Mouse (Mus musculus) cerebellum, adult 2 months (tissue): ENCODE data around the gene Adra2c. TPM values are rescaled to one million over a fixed set of nuclear protein-coding genes. Genes with fewer than 3 reads are reported as not detected.

ENCODE experiments used
- DNase-seq, 2 experiments: peaks; one replicate each; pipeline ENCODE4 v3.0.0; 2021
- H3K27ac ChIP-seq: fragments of 200-500 bp; 2 replicates; pipeline ENCODE4 v1.5.1; 2012; ENCODE audit warnings: low read length, control low read depth, inconsistent platforms; ENCODE audit not compliant: insufficient read depth
- H3K27me3 ChIP-seq: fragments of 200-500 bp; 2 replicates; pipeline ENCODE4 v1.6.1; 2012; ENCODE audit warnings: inconsistent platforms, mild to moderate bottlenecking, low read length, moderate library complexity; ENCODE audit not compliant: control insufficient read depth, insufficient read depth
- H3K4me1 ChIP-seq: fragments of 200-500 bp; 2 replicates; pipeline ENCODE4 v1.6.1; 2011; ENCODE audit warnings: low read length; ENCODE audit not compliant: control insufficient read depth, insufficient read depth
- H3K4me3 ChIP-seq: fragments of 200-500 bp; replicated peaks from 2 replicates; pipeline ENCODE3; 2011; ENCODE audit warnings: mild to moderate bottlenecking, low read depth, low read length, control low read depth; ENCODE audit not compliant: insufficient read depth
- CTCF ChIP-seq: fragments of 200-500 bp; IDR thresholded peaks from 2 replicates; pipeline ENCODE4 v1.5.1; 2011; ENCODE audit warnings: low read depth, mild to moderate bottlenecking, control low read depth, low read length, moderate library complexity, borderline replicate concordance; ENCODE audit not compliant: insufficient read depth
- POLR2A ChIP-seq: fragments of 200-500 bp; IDR thresholded peaks from 2 replicates; pipeline ENCODE4 v1.6.1; 2011; ENCODE audit warnings: low read length, control low read depth, borderline replicate concordance; ENCODE audit not compliant: insufficient read depth
- WGBS: fragments of 180-500 bp; shearing (Covaris S2); methylation state at CpG from one replicate; pipeline ENCODE4 v1.1.7; 2018; 5-methylcytosine and 5-hydroxymethylcytosine counted together
- polyA plus RNA-seq: library from polyadenylated mRNA; depleted of rRNA; stranded (reverse); fragments of >200 nt; gene quantifications from 2 replicates; pipeline ENCODE4 v1.2.3, GENCODE M21; 2012; rRNA removed

Gene Adra2c
- polyA plus RNA-seq: 8.4 and 9.1 TPM in 2 replicates

GRCm38 (mm10) chr5:35278019-35278418 is at the start of gene Adra2c:
Adra2c (plus strand) TSS chr5:35278319.
- WGBS: 91% methylated on average over 3 of the region's 3 CpGs
- peak within 1 kb of the TSS; percentile 70; the same call in 1 of the 2 replicates for H3K27ac ChIP-seq

GRCm38 (mm10) chr5:35233142-35233541 is 45.0 kb upstream of the Adra2c start:
- H3K4me3 ChIP-seq: no peak overlapping the region
- no peaks in the 10 kb centered on the region for H3K27me3 ChIP-seq
- TF ChIP-seq CTCF (no peak), POLR2A (no peak)
- no peak for DNase-seq
- H3K4me1 ChIP-seq: peaks cover 14% of the 10 kb centered on the region; the same call in 1 of the 2 replicates
- no peak overlapping the region for H3K27ac ChIP-seq
- WGBS: 90% methylated on average over 4 of the region's 4 CpGs

More at GRCm38 (mm10) chr5:35278019-35278418, at the start of gene Adra2c:
- Histone ChIP-seq H3K4me3 (peak within 1 kb of the TSS; percentile 55), H3K4me1 (0 out of 2 replicates have a peak, but pooled peaks cover 4% of the 10 kb centered on the region), H3K27me3 (no peaks in the 10 kb centered on the region)
- no peak for DNase-seq
- no peak for TF ChIP-seq CTCF
- no peak for TF ChIP-seq POLR2A

GRCm38 (mm10) chr5:35237757-35238156 is 40.4 kb upstream of the Adra2c start:
- peaks cover 26% of the 10 kb centered on the region for H3K4me1 ChIP-seq
- TF ChIP-seq POLR2A (no peak), CTCF (no peak)
- no peak for DNase-seq
- no peak overlapping the region for H3K27ac ChIP-seq
- no peaks in the 10 kb centered on the region for H3K27me3 ChIP-seq
- WGBS: 94% methylated on average over 4 of the region's 4 CpGs
- no peak overlapping the region for H3K4me3 ChIP-seq

- H3K4me1 ChIP-seq: peaks cover 26% of the 10 kb centered on the region
- no peaks in the 10 kb centered on the region for H3K27me3 ChIP-seq
- WGBS: 14% methylated on average over 2 of the region's 2 CpGs
- no peak for TF ChIP-seq CTCF
- no peak overlapping the region for H3K27ac ChIP-seq
- peak; percentile 58 to 79 for DNase-seq
- H3K4me3 ChIP-seq: no peak overlapping the region
Observed at GRCm38 (mm10) chr5:35238627-35239026, 39.5 kb upstream of the Adra2c start.

- no peak for TF ChIP-seq CTCF
- TF ChIP-seq POLR2A: no peak
- 93% methylated on average over 3 of the region's 3 CpGs for WGBS
- no peak for DNase-seq
- Histone ChIP-seq H3K4me3 (no peak overlapping the region), H3K27ac (no peak overlapping the region), H3K27me3 (no peaks in the 10 kb centered on the region), H3K4me1 (peaks cover 26% of the 10 kb centered on the region)
Observed at GRCm38 (mm10) chr5:35241556-35241955, 36.6 kb upstream of the Adra2c start.

GRCm38 (mm10) chr5:35244204-35244603 is 33.9 kb upstream of the Adra2c start:
- peak in 1 of 2 experiments; percentile 15 for DNase-seq
- no peak for TF ChIP-seq POLR2A
- 0 out of 2 replicates have a peak, but pooled peaks have one; percentile 30 for TF ChIP-seq CTCF
- peaks cover 4% of the 10 kb centered on the region for H3K4me1 ChIP-seq
- WGBS: 68% methylated on average over 1 of the region's 1 CpGs
- no peak overlapping the region for H3K27ac ChIP-seq
- H3K27me3 ChIP-seq: no peaks in the 10 kb centered on the region
- no peak overlapping the region for H3K4me3 ChIP-seq

GRCm38 (mm10) chr5:35245555-35246273 is 32.4 kb upstream of the Adra2c start:
- WGBS: 64% methylated on average over 11 of the region's 11 CpGs
- Histone ChIP-seq H3K27me3 (no peaks in the 10 kb centered on the region), H3K4me3 (no peak overlapping the region), H3K4me1 (no peaks in the 10 kb centered on the region), H3K27ac (no peak overlapping the region)
- TF ChIP-seq CTCF (no peak), POLR2A (no peak)
- peak in 1 of 2 experiments; percentile 17 for DNase-seq

GRCm38 (mm10) chr5:35254964-35255716 is 23.0 kb upstream of the Adra2c start:
- no peak overlapping the region for H3K4me3 ChIP-seq
- no peak for DNase-seq
- TF ChIP-seq CTCF (no peak), POLR2A (no peak)
- H3K27ac ChIP-seq: no peak overlapping the region
- H3K4me1 ChIP-seq: no peaks in the 10 kb centered on the region
- 49% methylated on average over 5 of the region's 5 CpGs for WGBS
- H3K27me3 ChIP-seq: no peaks in the 10 kb centered on the region
